In genomic region chr9:67424110-67424509, GRCm38 (mm10) we compare ENCODE assay signal across 12 mouse cellular contexts.
DNase-seq lines count a peak whose midpoint lies in the region; ATAC-seq and TF ChIP-seq lines count a peak whose summit lies in the region.
"Had no signal": no experiment of that assay in that cellular context is flagged by ENCODE, and none has a peak within 500 bp of the region (broad histone marks: within the 10 kb centered on the region; RNA-seq: fewer than 3 reads in every experiment).

No protein-coding gene starts in this region.

- 69% methylated on average over 7 of the region's 7 CpGs for WGBS in kidney, postnatal 0 days

- H3K4me3 ChIP-seq in kidney, postnatal 0 days (replicated peaks; ENCODE audit: low read depth, low read length) = no peak overlapping the region
- H3K4me3 ChIP-seq: embryonic facial prominence, embryonic 12.5 days; limb, embryonic 15.5 days had no signal

- peak; percentile 61 for DNase-seq in kidney, postnatal 0 days (ENCODE audit: low spot score)
- DNase-seq in kidney, postnatal 36 days = no peak
- DNase-seq in Muller cell, postnatal 12 days (ENCODE audit: inconsistent ontology term) = peak; percentile 18
- DNase-seq in brain, embryonic 14.5 days (ENCODE audit: low read depth) = peak; percentile 22
- DNase-seq in left cerebral cortex, postnatal 36 days (ENCODE audit: low spot score in 2 of 2) = no peak
- no peak for DNase-seq in thymus, postnatal 10 days (ENCODE audit: low spot score in 2 of 2)
- DNase-seq: lung, postnatal 36 days; thymus, postnatal 25 days had no signal

- H3K27ac ChIP-seq in kidney, postnatal 0 days = no peak overlapping the region
- H3K27ac ChIP-seq: embryonic facial prominence, embryonic 12.5 days; limb, embryonic 15.5 days had no signal

- H3K36me3 ChIP-seq in kidney, postnatal 0 days (ENCODE audit: insufficient read depth, low read length) = no peaks in the 10 kb centered on the region
- H3K36me3 ChIP-seq: embryonic facial prominence, embryonic 12.5 days; limb, embryonic 15.5 days had no signal

- 0 out of 2 replicates have a peak, but pooled peaks have one; percentile 25 for ATAC-seq in kidney, postnatal 0 days (replicated peaks; ENCODE audit: low FRiP score, low read depth)
- ATAC-seq in megakaryocyte, adult 5-6 weeks (ENCODE audit: poor library complexity, severe bottlenecking) = peak; percentile 95
- ATAC-seq: intestine, postnatal 0 days had no signal

- no peak overlapping the region for H3K4me2 ChIP-seq in kidney, postnatal 0 days (ENCODE audit: low read length)
- H3K4me2 ChIP-seq: embryonic facial prominence, embryonic 12.5 days; limb, embryonic 15.5 days had no signal

- H3K9me3 ChIP-seq in kidney, postnatal 0 days (replicated peaks; ENCODE audit: low read length) = no peaks in the 10 kb centered on the region
- H3K9me3 ChIP-seq: embryonic facial prominence, embryonic 12.5 days; limb, embryonic 15.5 days had no signal

- no peaks in the 10 kb centered on the region for H3K27me3 ChIP-seq in kidney, postnatal 0 days (ENCODE audit: insufficient read depth, low read length)
- H3K27me3 ChIP-seq: embryonic facial prominence, embryonic 12.5 days; limb, embryonic 15.5 days had no signal

- intact Hi-C loops in left cerebral cortex, postnatal 36 days (cut with DNase I) = no loop called here

- TF ChIP-seq CTCF in kidney, postnatal 0 days (IDR thresholded peaks at IDR 0.05; ENCODE audit: low read depth) = no peak
- TF ChIP-seq CTCF in brain, embryonic 14.5 days (IDR thresholded peaks at IDR 0.05; ENCODE audit: borderline replicate concordance, extremely low read depth, insufficient read depth, insufficient read length) = no peak

- H3K9ac ChIP-seq in kidney, postnatal 0 days (ENCODE audit: low read depth, low read length) = no peak overlapping the region
- H3K9ac ChIP-seq: embryonic facial prominence, embryonic 12.5 days; limb, embryonic 15.5 days had no signal

- 0 out of 2 replicates have a peak, but pooled peaks cover 4% of the 10 kb centered on the region for H3K4me1 ChIP-seq in kidney, postnatal 0 days (replicated peaks; ENCODE audit: insufficient read depth, low read length)
- H3K4me1 ChIP-seq: embryonic facial prominence, embryonic 12.5 days had no signal

- TF ChIP-seq POLR2A in brain, embryonic 14.5 days (IDR thresholded peaks at IDR 0.05; ENCODE audit: borderline replicate concordance, extremely low read depth, insufficient read depth, insufficient read length, poor library complexity, severe bottlenecking) = no peak

Comparison
In these comparisons a context has a peak if more than half of its experiments do, and no peak if none do; other contexts are left out.
1. DNase-seq: peak in kidney, postnatal 0 days (single experiment), Muller cell, postnatal 12 days (single experiment) and brain, embryonic 14.5 days (single experiment); none in kidney, postnatal 36 days (0 of 2), left cerebral cortex, postnatal 36 days (0 of 2) and thymus, postnatal 10 days (0 of 2).